Mouse (Mus musculus) gastrocnemius, adult 8-10 months (tissue): ENCODE data around the gene Aldh3b2. TPM values are rescaled to one million over a fixed set of nuclear protein-coding genes. Genes with fewer than 3 reads are reported as not detected.

Experiments used
- DNase-seq, 2 experiments: peaks; one replicate each; pipeline ENCODE4 v3.0.0; 2022; ENCODE audit warnings: low spot score in 2 of 2
- total RNA-seq, 4 experiments: library from RNA; stranded (reverse); gene quantifications; 2 replicates each; pipeline ENCODE4 v1.2.4; 2022

The Aldh3b2 gene
- under 1 TPM in 3 of 4 experiments, not detected in 1; 0.19 to 0.62 (median 0.52) TPM for total RNA-seq

DNA sequence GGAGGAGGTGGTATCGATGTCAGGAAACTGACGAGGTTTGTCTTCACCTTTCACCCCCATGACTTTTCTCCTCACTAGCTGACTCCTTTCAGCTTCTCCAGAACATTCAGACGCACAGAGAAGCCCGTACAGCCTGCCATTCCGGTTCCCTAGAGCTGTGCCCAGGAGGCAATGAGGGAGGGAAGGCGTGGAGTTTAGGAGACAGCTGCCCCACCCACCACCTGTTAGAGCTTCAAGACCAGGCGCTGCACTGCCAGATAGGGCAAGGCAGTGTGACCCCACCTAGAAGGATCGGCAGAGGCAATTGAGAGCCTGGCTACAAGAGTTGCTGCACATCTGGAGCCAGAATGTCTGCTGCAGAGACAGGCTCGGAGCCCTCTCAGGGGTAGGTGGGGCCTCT, at the start of gene Aldh3b2:
Gene Aldh3b2, plus strand, starts transcription at position 100 of the 400 bp plus-strand sequence.
- no peak for DNase-seq

DNA sequence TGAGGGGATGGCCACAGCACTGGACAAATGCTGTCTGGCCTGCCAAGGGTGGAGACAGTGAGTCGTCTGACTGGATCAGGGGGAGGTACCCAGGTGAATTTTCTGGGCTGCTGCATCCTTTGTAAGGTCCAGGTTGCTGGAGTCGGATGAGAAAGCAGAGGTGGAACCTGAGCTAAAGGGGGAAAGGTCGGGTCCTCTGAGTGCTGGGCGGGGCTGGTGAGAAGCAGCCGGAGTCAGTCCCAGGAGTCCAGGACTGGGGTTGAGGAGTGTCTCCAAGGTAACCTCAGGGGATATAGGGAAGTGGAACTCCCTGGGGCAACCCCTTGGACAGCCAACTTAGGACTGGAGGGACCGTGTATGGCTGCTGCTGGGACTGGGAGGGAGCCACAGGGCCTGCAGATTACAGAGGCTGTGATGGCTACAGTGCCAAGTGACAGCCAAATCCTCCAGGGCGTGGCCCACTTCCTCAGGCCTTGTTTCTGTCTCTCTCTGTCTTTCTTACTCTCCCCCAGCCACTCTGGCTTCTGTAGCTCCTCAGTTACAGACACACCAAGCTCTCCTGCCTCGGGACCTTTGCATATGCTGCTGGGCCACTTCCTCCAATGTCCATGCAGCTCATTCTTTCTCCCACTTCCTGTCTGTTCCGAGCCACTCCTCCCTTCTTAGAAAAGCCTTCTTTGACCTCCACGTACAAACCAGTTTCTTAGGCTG, 49.3 kb upstream of the Aldh3b2 start:
- DNase-seq = no peak

DNA sequence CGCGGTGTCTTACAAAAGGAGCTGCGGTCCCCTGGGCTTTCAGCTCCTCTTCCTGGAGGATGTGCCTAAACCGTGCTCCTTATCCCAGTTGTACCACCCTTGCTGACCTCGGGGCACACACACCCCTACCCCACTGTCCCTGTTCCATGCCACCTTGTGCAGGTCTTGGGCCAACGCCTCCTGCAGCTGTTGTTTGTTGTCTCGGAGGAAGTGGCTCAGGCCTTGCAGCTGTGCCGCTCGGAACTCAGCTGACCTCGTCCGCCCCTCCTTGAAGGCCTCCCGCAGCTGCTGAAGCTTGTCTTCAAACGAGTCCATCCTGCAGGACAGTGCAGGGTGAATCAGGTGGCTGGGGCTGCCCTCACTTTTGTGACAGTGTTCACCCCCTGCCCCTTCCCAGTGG, 48.5 kb upstream of the Aldh3b2 start:
- DNase-seq = no peak

DNA sequence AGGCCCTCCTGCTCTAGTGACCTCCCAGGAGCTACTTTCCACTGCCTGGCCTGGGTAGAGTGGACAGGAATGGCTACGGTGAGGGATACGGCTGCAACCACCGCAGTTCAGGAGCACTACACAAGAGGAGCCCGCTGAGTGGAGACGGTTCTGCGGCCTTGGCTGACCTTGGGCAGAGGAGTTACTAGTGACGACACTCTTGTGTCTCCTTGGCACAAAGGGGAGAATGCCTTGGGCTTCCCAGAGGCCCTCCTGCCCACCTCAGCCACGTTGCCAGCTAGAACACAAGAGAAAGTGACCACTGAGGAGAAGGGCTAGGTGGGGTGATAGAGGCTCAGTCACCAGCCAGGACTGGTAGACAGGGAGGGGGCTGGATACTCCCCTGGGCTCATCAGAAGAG, 47.9 kb upstream of the Aldh3b2 start:
- DNase-seq = no peak

DNA sequence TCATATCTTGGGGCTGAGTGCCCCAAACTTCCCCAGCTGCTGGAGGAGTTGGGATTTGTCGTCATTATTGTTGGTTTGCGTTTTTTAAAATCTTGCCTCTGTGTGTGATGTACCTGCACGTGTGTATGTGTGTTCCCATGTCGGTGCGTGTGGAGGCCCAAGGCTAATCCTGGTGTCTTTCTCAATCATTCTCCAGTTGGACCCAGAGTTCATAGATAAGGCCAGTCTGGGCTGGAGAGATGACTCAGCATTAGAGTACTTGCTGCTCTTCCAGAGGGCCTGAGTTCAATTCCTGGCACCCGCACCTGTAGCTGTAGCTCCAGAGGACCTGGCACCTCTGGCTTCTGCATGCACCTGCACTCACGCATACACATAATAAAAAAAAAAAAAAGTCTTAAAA, 47.3 kb upstream of the Aldh3b2 start:
- DNase-seq = no peak

DNA sequence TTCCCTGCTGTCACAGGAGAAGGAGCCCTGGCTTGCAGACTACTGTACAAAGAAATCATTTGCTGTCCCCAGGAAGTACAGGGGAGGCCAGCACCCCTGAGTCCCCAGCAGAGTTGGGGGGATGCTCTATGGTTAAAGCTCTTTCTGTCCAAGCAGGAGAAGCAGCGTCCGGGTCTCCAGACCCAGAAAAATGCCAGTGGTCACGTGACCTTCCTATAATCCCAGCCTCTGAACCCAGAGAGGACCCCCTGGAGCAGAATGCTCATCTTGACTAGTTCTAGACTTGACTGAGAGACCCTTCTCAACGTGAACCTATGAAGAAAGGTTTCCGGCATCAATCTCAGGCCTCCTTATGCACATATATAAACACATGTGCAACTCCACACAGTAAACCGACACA, 46.3 kb upstream of the Aldh3b2 start:
- no peak for DNase-seq

DNA sequence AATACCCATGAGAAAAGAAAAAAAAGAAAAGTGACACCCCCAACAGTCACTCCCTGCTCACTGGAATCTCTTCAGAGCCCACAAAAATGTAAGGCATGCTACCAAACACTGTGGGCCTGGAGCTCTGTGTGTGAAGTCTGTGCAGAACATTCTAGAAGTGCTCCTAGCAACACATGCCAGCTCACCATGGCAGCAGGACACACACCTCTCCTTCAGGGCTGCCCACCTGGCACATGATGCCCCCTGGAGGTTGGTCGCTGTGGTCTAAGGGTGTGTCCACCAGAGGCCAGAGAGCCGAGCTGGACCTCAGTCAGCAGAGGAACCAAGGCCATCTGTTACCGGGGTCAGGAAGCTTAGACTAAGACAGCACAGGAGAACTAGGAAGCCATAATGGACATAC, 45.8 kb upstream of the Aldh3b2 start:
- no peak for DNase-seq

DNA sequence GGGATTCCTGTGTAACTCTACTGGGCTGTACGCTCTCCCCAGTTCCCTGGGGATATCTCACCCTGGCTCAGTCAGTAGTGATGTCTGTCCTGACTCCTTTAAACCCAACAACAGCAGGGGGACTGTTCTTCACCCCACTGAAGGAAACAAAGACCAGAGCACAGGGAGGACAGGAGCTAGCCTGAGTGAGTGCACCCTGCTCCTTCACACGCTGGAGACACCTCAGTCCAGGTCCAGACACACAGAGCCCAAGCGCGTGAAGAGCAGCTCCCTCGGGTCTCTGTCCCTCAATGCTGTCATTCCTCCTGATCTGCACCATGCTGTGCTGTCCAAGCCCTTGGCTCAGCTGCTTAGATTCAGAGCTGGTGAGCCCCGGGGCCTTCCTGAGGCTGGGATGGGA, 45.4 kb upstream of the Aldh3b2 start:
- no peak for DNase-seq

DNA sequence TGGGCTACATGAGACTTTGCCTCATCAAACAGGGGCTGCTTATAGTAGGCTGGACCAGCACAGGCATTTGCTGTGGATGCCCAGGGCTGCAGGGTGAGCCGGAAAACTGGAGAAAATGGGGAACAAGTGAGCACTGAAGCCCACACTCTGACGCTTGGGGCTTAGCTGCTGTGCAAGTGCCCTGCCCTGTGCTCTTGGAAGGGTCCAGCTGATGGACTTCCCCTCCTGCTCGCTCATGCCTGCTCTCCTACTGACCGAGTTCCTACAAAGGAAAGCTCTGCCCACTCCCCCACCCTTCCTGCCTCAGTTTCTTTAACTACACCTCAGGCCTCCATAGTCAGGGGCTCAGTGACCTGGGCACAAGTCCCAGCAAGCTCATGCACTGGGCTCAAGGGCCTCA, 44.1 kb upstream of the Aldh3b2 start:
- no peak for DNase-seq

DNA sequence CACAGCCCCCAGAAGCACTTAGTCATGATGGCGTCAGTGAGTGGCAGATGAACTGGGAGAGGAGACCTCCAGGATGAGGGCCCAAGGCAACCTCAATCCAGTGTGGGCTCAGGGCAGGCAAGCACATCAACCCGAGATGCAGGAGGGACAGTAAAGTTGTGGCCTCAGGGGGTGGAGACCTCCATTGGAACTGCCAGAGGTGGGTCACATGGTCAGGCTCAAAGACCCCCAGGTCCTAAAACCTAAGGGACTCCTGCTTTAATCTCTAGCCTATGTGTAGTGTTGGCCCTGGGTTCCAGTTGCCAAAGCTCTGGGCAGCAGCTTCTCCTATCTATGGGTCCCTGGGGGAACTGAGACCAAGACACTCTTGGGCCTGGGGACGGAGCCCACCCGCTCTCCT, 43.3 kb upstream of the Aldh3b2 start:
- DNase-seq = no peak

DNA sequence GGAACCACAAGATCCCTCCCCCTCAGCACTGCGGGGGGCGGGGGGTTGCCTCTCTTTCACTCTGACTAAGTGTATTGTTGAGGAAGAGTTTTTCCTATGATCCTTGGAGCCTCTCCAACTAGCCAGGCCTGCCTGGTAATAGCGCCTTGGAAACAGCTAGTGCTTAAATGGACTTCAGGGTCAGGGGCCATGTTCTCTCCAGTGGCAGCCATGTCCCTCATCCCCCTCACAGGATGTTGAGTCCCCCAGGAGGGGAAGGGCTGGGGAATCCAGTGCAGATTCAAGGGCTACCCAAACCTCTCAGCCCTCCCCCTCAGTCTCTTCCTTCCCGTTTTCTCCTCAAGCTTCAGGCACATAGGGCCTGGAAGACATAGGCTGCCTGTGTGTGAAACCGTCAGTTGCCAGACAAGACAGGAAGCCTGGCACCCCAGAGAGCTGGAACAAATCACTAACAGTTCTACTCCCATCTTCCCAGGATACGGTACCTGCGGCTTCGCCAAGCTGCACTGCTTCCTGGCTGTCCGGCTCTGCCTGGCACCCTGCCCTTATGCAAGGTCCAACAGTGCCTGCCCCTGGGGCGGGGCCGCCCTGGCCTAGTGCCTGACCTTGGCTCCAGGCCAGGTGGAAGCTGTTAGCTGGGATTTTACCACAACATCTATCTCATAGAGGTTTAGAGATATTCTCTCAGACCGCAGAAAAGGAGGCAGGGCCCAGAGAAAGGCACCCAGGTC, 42.8 kb upstream of the Aldh3b2 start, which contains the start of gene Aldh3b1:
Gene Aldh3b1, minus strand, starts transcription at position 598 of the 731 bp plus-strand sequence.
- DNase-seq = peak; percentile 85 to 89

DNA sequence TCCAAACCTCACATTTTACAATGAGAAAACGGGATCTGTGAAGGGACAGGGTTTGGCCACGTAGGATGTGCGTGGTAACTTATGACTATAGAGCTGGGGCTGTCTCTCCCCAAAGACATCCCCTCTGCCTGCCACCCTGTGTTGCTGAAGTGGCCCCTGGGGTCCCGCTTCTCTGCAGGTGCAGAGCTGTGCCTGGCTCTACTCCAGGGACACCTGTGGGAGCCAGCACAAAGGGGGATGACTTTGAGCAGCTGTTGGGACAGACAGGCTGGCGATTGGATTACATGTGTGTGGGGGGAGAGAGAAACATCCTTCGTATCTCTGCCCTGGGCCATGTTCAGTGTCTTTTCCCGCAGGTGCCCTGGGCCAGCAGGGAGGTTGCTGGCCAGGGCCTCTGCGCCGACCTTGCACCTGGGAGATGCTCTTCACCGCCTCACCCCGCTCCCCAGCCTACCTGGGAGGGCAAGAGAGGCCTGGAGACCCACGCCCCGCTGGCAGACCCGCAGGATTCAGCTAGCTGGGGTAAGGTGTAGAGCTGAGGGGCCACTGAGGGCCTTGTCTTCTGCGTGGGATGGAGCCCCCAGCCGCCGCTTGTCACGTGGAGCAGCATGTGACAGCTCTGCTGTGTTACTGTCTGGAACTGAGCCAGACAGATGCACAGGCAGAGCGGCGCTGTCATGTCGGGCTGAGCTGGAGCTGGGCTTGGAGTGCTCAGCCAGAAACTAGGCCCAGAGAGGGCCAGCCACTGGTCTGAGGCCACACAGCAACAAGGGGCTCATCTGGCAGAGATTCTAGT, 41.7 kb upstream of the Aldh3b2 start:
- DNase-seq = no peak

DNA sequence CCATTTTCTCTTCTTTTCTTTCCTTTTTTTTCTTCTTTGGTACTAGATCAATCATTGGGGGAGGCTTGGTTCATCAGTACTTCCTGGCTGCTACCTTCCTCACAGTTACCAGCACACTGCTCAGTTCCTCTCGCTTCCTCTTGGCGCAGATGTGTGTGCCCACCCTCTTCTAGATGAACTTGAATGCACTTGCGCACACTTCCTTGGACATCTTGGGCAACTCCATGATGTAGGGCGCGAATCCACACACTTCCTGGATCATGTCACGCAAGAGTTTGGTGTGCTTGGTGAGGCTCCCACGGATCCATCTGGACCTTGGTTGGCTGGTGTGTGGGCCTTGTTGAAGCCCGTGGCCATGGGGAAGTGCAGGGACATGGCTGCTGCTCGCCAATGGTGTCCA, 40.4 kb upstream of the Aldh3b2 start:
- no peak for DNase-seq

DNA sequence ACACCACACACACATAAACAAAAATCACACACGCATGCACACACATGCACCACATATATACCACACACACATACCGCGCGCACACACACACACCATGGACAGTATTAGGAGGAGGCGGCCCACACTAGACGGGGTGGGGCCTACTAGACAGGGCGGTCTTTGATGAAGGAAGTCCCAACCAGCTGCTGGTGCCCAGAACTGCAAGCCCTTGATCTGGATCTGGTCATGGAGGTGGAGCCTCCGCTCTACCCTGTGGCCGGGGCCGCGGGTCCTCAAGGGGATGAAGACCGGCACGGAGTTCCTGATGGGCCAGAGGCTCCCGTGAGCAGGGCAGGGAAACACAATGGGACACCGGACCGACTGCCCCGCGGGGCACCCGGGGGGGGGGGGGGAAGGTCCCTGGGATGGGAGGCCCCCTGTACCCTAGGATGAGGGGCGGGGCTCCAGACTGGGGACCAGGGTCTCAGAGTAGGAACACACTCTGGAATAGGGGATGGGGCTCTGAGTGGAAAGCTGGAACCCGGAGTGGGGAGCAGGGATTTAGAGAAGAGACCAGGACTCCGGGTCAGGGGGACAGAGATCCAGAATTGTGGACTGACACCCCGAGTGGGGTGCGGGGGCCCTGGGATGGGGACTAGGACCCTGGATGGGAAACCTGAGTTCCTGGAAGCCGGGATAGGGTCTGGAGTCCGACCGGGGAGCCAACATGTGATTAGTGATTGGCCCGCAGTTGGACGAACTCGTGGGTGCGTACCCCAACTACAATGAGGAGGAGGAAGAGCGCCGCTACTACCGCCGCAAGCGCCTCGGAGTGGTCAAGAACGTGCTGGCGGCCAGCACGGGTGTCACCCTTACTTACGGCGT, 36.9 kb upstream of the Aldh3b2 start, which contains the start of gene Unc93b1:
Gene Unc93b1, plus strand, starts transcription at position 155 of the 864 bp plus-strand sequence.
- peak in 1 of 2 experiments; percentile 64 for DNase-seq

DNA sequence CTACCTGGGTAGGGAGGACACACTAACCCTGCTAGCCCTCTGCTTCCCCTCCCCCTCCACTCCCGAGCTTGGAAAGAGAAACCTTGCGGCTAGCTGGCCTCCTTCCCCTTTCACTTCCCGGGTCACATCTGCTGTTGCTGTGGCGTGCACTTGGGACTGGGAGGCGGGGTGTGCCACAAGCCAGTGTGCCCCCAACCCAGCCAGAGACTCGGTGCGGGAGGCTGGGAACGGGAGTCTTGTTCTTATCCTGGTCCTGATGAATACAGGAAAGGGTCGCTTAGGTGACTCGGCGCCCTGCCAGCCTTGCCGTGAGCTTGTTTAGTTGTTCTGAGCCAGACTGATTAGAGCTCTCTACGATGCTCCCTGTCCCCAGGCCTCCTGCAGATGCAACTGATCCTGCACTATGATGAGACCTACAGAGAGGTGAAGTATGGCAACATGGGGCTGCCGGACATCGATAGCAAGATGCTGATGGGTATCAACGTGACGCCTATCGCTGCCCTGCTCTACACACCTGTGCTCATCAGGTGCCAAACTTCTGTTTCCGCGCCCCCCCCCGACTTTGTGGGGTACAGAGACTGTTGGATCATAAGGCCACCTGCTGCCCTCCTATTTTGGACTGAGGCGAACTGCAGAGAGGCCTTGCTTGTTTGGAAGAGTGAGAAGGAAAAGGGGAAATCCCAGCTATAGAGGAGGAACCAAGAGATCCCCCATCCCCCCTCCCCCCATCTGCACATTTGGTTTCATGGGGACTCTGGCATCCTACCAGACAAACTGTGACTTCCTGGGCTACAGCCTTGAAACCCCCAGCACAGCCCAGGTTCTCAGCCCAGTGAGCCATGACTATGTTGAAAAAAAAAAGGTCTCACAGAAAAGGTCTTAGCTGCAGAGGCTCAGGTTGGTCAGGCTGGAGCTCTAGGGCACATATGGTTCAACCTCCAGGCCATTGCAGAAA, 36.0 kb upstream of the Aldh3b2 start:
- DNase-seq = peak in 1 of 2 experiments; percentile 45

DNA sequence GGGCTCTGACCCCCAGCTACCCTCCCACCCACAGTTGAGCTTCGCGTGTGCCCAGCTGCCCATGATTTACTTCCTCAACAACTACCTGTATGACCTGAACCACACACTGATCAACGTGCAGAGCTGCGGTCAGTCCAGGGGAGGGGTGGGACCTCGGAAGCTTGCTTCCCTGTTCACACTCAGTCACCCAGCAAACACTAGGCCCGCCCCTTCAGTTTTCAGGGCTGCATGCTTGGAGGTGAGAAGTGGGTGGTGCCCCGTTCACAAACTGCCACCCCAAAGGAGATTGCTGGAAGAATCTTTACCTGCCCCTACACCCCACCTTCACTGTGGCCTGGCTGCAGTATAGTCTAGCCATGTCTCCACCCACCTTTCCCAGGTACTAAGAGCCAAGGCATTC, 29.8 kb upstream of the Aldh3b2 start:
- DNase-seq = no peak

DNA sequence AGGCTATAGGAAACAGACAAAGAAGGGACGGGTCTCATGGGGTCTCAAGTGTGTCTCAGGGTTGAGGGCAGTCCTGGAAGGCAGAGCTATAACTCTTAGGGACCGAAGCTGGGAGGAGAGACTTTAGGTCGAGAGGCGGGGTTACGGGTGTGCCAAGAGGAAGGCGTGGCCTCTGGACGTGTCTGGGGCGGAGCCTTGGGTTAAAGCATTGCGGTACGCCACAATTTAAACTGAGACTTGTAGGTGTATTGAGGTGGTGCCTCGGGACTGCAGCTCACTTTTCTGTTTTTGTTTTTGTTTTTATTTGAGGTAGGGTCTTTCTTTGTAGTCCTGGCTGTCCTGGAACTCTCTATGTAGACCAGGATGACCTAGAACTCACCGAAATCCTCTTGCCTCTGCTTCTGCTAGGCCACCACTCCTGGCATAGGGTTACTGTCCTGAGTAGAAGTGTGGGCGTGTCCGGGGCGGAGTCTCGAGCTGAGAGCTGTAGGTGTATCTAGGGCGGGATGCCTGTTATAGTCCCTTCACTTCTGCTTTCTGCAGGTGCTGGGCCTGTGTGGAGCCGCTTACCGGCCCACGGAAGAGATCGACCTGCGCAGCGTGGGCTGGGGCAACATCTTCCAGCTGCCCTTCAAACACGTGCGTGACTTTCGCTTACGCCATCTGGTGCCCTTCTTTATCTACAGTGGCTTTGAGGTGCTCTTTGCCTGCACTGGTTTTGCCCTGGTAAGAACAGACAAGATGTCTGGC, 29.0 kb upstream of the Aldh3b2 start:
- no peak for DNase-seq

DNA sequence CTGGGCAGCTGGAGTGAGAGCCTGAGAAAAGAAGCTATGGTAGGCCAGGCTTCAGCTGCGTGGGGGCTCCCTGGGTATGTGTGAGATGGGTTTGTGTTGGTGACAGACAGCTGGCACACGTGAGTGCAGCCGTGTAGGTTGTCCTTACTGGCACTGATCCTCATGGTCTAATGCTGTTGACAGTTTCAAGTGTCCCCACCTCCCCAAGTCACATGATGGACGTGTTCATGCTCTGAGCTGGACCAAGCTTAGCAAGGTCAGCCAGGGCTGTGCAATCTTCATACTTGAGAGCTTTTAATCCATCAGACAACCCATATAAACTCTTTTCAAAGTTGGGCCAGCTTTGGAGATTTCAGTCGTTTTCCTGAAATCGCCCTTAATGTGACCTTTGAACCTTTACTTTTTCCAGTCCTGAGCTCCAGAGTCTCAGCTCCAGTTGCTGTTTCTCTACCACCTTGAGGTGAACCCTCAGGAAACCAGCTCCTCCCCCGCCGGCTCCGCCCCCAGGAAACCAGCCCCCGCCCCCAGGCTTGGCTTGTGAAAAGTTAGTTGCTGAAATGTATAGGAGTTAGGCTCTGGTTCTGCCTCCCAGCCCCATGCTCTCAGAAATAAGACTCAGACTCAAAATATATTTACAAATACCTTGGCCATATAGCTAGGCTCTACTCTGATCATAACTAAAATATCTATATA, 26.1 kb upstream of the Aldh3b2 start:
- no peak for DNase-seq
